In the genomic region with DNA sequence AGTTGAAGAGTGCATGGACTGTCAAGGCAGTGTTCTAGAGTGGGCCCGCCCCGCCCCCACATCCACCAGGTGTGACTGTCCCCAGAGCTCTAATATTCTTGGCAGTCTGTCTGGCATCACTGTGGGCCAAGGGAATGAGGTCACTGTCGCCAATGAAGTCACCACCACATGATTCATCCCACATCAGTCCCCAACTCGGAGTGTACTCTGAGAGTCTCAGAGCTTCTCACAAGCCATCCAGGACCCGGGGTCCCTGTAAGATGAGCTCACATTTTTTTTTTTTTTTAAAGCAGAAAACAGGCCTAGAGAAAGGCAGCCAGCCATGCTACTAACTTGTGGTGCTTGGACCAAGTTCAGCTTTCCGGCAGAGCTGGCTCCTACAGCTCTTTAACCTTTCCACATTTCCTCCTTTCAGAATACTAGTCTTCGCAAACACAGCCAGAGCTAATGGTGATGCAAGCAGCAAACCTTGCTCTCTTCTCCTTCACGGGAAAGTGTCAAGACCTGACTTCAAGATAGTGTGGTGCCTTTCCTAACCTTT, we compare ENCODE assay signal across 9 mouse cellular contexts. TPM values are rescaled to one million over a fixed set of nuclear protein-coding genes. Genes with fewer than 3 reads are reported as not detected.
A peak's percentile ranks its signal among the peaks of the same experiment; 100 is the strongest.
DNase-seq lines count a peak whose midpoint lies in the region; ATAC-seq and TF ChIP-seq lines count a peak whose summit lies in the region.
"Had no signal": no experiment of that assay in that cellular context is flagged by ENCODE, and none has a peak within 500 bp of the region (broad histone marks: within the 10 kb centered on the region; RNA-seq: fewer than 3 reads in every experiment).

No protein-coding gene starts in this region.

- no peak for TF ChIP-seq CTCF in cortical plate, adult 2 months (IDR thresholded peaks at IDR 0.05; ENCODE audit: extremely low read depth, insufficient read depth, low read length)

- no peak for ATAC-seq in midbrain, embryonic 14.5 days (ENCODE audit: low FRiP score, low TSS enrichment)
- ATAC-seq in midbrain, embryonic 11.5 days (ENCODE audit: low FRiP score) = no peak
- no peak for ATAC-seq in limb, embryonic 15.5 days (ENCODE audit: insufficient number of reproducible peaks, low FRiP score, low TSS enrichment, low read depth)

- H3K4me1 ChIP-seq in midbrain, embryonic 14.5 days (ENCODE audit: control insufficient read depth, insufficient read depth, low read length) = peaks cover 12% of the 10 kb centered on the region; the same call in 1 of the 2 replicates
- H3K4me1 ChIP-seq in midbrain, embryonic 11.5 days (ENCODE audit: control insufficient read depth, insufficient read depth, low read length) = peaks cover 16% of the 10 kb centered on the region
- H3K4me1 ChIP-seq in cortical plate, adult 2 months (ENCODE audit: control insufficient read depth, insufficient read depth, low read length) = no peaks in the 10 kb centered on the region; the same call in 1 of the 2 replicates
- peaks cover 44% of the 10 kb centered on the region for H3K4me1 ChIP-seq in limb, embryonic 15.5 days

- H3K27ac ChIP-seq in midbrain, embryonic 14.5 days (replicated peaks; ENCODE audit: low read depth, low read length) = no peak overlapping the region
- no peak overlapping the region for H3K27ac ChIP-seq in midbrain, embryonic 11.5 days (ENCODE audit: low read depth, low read length)
- H3K27ac ChIP-seq in cortical plate, adult 2 months (ENCODE audit: insufficient read depth, low read length) = peak overlapping the region; percentile 39; the same call in 1 of the 2 replicates
- H3K27ac ChIP-seq in limb, embryonic 15.5 days = peak overlapping the region; percentile 97
- H3K27ac ChIP-seq: liver, embryonic 14.5 days had no signal

- H3K9me3 ChIP-seq in midbrain, embryonic 14.5 days (ENCODE audit: control insufficient read depth, low read length) = no peaks in the 10 kb centered on the region
- H3K9me3 ChIP-seq in midbrain, embryonic 11.5 days (ENCODE audit: control insufficient read depth, low read length) = no peaks in the 10 kb centered on the region
- no peaks in the 10 kb centered on the region for H3K9me3 ChIP-seq in limb, embryonic 15.5 days

- no peak for DNase-seq in midbrain, embryonic 14.5 days
- no peak for DNase-seq in midbrain, embryonic 11.5 days (ENCODE audit: low spot score, missing footprints)
- DNase-seq in heart, postnatal 10 days = peak; percentile 83 to 86
- DNase-seq in retina, embryonic 14.5 days (ENCODE audit: low spot score) = no peak
- DNase-seq in left cerebral cortex, postnatal 14 days (ENCODE audit: low spot score in 2 of 2) = no peak
- DNase-seq in thymus, postnatal 4 days = no peak

- no peaks in the 10 kb centered on the region for H3K36me3 ChIP-seq in midbrain, embryonic 14.5 days (ENCODE audit: control insufficient read depth, insufficient read depth, low read length)
- H3K36me3 ChIP-seq in midbrain, embryonic 11.5 days (ENCODE audit: control insufficient read depth, insufficient read depth, low read length) = no peaks in the 10 kb centered on the region
- H3K36me3 ChIP-seq in limb, embryonic 15.5 days = no peaks in the 10 kb centered on the region

- intact Hi-C loops in heart, postnatal 10 days (cut with DNase I) = loop anchor here (10.0 kb wide), 1 partner anchor 63 kb away; the partner anchor contains the start of genes Cript and Pigf
- intact Hi-C loops in left cerebral cortex, postnatal 14 days (cut with DNase I) = loop anchor here (5.0 to 10.0 kb wide), 2 partner anchors 63 to 146 kb away; partner anchors contain the start of genes Cript, Pigf and Socs5

- TF ChIP-seq POLR2A in cortical plate, adult 2 months (IDR thresholded peaks at IDR 0.05; ENCODE audit: extremely low read depth, insufficient read depth, low read length) = no peak

- H3K27me3 ChIP-seq in midbrain, embryonic 14.5 days (ENCODE audit: control insufficient read depth, insufficient read depth, low read length) = no peaks in the 10 kb centered on the region
- H3K27me3 ChIP-seq in midbrain, embryonic 11.5 days (ENCODE audit: control insufficient read depth, insufficient read depth, low read length) = no peaks in the 10 kb centered on the region
- no peaks in the 10 kb centered on the region for H3K27me3 ChIP-seq in limb, embryonic 15.5 days

- no peak overlapping the region for H3K4me3 ChIP-seq in midbrain, embryonic 14.5 days (replicated peaks; ENCODE audit: low read depth, low read length)
- H3K4me3 ChIP-seq in midbrain, embryonic 11.5 days (ENCODE audit: low read depth, low read length) = no peak overlapping the region
- no peak overlapping the region for H3K4me3 ChIP-seq in cortical plate, adult 2 months (ENCODE audit: insufficient read depth, low read length)
- no peak overlapping the region for H3K4me3 ChIP-seq in limb, embryonic 15.5 days

- no peak overlapping the region for H3K9ac ChIP-seq in midbrain, embryonic 14.5 days (replicated peaks; ENCODE audit: low read length)
- H3K9ac ChIP-seq in midbrain, embryonic 11.5 days (ENCODE audit: low read length) = no peak overlapping the region
- H3K9ac ChIP-seq in limb, embryonic 15.5 days = no peak overlapping the region
- H3K9ac ChIP-seq: liver, embryonic 14.5 days had no signal

- 73% methylated on average over 8 of the region's 8 CpGs for WGBS in midbrain, embryonic 14.5 days
- WGBS in midbrain, embryonic 11.5 days = 73% methylated on average over 8 of the region's 8 CpGs
- WGBS in limb, embryonic 15.5 days = 44% methylated on average over 8 of the region's 8 CpGs

- peak overlapping the region; percentile 80; the same call in 1 of the 2 replicates for H3K4me2 ChIP-seq in midbrain, embryonic 14.5 days (ENCODE audit: low read length)
- no peak overlapping the region for H3K4me2 ChIP-seq in midbrain, embryonic 11.5 days
- H3K4me2 ChIP-seq in limb, embryonic 15.5 days = peak overlapping the region; percentile 76; the same call in 1 of the 2 replicates

RNA-seq across cellular contexts. Expression of gene Rhoq, which starts 1.5 kb away (rescaled TPM):
- polyA plus RNA-seq in midbrain, embryonic 14.5 days (2014; fragmentation: Nextera tagmentation; extraction: Ambion mirVana) = 7.4 and 9.6 TPM in 2 replicates
- 11.8 and 12.3 TPM in 2 replicates for polyA plus RNA-seq in midbrain, embryonic 11.5 days (2014; fragmentation: Nextera tagmentation; extraction: Ambion mirVana)
- 26.5 and 26.8 TPM in 2 replicates for polyA plus RNA-seq in cortical plate, adult 2 months (2012; rRNA removed)
- total RNA-seq in heart, postnatal 10 days (2021) = 100 to 1,000 TPM; 168 to 176 TPM
- 22.0 and 23.0 TPM in 2 replicates for polyA plus RNA-seq in limb, embryonic 15.5 days (2015; fragmentation: Nextera tagmentation; extraction: Ambion mirVana)
- total RNA-seq in left cerebral cortex, postnatal 14 days (2021) = 10 to 100 TPM; 32.2 to 32.3 TPM

RNA-seq across cellular contexts. Expression of gene Atp6v1e2, which starts 13.7 kb away (rescaled TPM):
- not detected in 2 replicates for polyA plus RNA-seq in midbrain, embryonic 14.5 days (2014; fragmentation: Nextera tagmentation; extraction: Ambion mirVana)
- 0.14 TPM in 1 of 2 replicates, not detected in the other for polyA plus RNA-seq in midbrain, embryonic 11.5 days (2014; fragmentation: Nextera tagmentation; extraction: Ambion mirVana)
- polyA plus RNA-seq in cortical plate, adult 2 months (2012; rRNA removed) = not detected in 2 replicates
- total RNA-seq in heart, postnatal 10 days (2021) = not detected
- 0.24 TPM in 1 of 2 replicates, not detected in the other for polyA plus RNA-seq in limb, embryonic 15.5 days (2015; fragmentation: Nextera tagmentation; extraction: Ambion mirVana)
- not detected for total RNA-seq in left cerebral cortex, postnatal 14 days (2021)
- polyA plus RNA-seq: liver, embryonic 14.5 days had no signal

RNA-seq across cellular contexts. Expression of gene Tmem247, which starts 44.2 kb away (rescaled TPM):
- polyA plus RNA-seq in midbrain, embryonic 14.5 days (2014; fragmentation: Nextera tagmentation; extraction: Ambion mirVana) = not detected in 2 replicates
- not detected in 2 replicates for polyA plus RNA-seq in midbrain, embryonic 11.5 days (2014; fragmentation: Nextera tagmentation; extraction: Ambion mirVana)
- polyA plus RNA-seq in cortical plate, adult 2 months (2012; rRNA removed) = not detected in 2 replicates
- not detected for total RNA-seq in heart, postnatal 10 days (2021)
- polyA plus RNA-seq in limb, embryonic 15.5 days (2015; fragmentation: Nextera tagmentation; extraction: Ambion mirVana) = not detected in 2 replicates
- not detected for total RNA-seq in left cerebral cortex, postnatal 14 days (2021)
- polyA plus RNA-seq: liver, embryonic 14.5 days had no signal

Comparison
In these comparisons a context has a peak if more than half of its experiments do, and no peak if none do; other contexts are left out.
1. DNase-seq: peak in heart, postnatal 10 days (2 of 2); none in midbrain, embryonic 14.5 days (single experiment), midbrain, embryonic 11.5 days (single experiment), retina, embryonic 14.5 days (single experiment), left cerebral cortex, postnatal 14 days (0 of 2) and thymus, postnatal 4 days (single experiment).
2. H3K27ac ChIP-seq: peak in cortical plate, adult 2 months (single experiment) and limb, embryonic 15.5 days (single experiment); none in midbrain, embryonic 14.5 days (single experiment) and midbrain, embryonic 11.5 days (single experiment).